Mouse (Mus musculus): ENCODE results near the gene Rnf144a. TPM values are rescaled to one million over a fixed set of nuclear protein-coding genes. Genes with fewer than 3 reads are reported as not detected.

Gene Rnf144a
- total RNA-seq, 1 experiment from 2014 or later = 68.8 TPM

- no peak for ATAC-seq (replicated peaks in 1 of 2; ENCODE audit: insufficient read depth in 1 of 2, low FRiP score in 2 of 2, low TSS enrichment in 1 of 2, low read depth in 1 of 2, poor library complexity in 2 of 2, severe bottlenecking in 2 of 2)
These were observed 27.5 kb downstream of the Rnf144a start for GRCm38 (mm10) chr12:26387523-26387922.

- ATAC-seq (replicated peaks in 1 of 2; ENCODE audit: insufficient read depth in 1 of 2, low FRiP score in 2 of 2, low TSS enrichment in 1 of 2, low read depth in 1 of 2, poor library complexity in 2 of 2, severe bottlenecking in 2 of 2) = no peak
These were observed 28.1 kb downstream of the Rnf144a start for GRCm38 (mm10) chr12:26386947-26387346.

- no peak for ATAC-seq (replicated peaks in 1 of 2; ENCODE audit: insufficient read depth in 1 of 2, low FRiP score in 2 of 2, low TSS enrichment in 1 of 2, low read depth in 1 of 2, poor library complexity in 2 of 2, severe bottlenecking in 2 of 2)
These were observed 28.9 kb downstream of the Rnf144a start for GRCm38 (mm10) chr12:26386189-26386588.

- ATAC-seq (replicated peaks in 1 of 2; ENCODE audit: insufficient read depth in 1 of 2, low FRiP score in 2 of 2, low TSS enrichment in 1 of 2, low read depth in 1 of 2, poor library complexity in 2 of 2, severe bottlenecking in 2 of 2) = no peak
These were observed 29.3 kb downstream of the Rnf144a start for GRCm38 (mm10) chr12:26385735-26386134.

- no peak for ATAC-seq (replicated peaks in 1 of 2; ENCODE audit: insufficient read depth in 1 of 2, low FRiP score in 2 of 2, low TSS enrichment in 1 of 2, low read depth in 1 of 2, poor library complexity in 2 of 2, severe bottlenecking in 2 of 2)
These were observed 33.3 kb downstream of the Rnf144a start for GRCm38 (mm10) chr12:26381730-26382129.

- no peak for ATAC-seq (replicated peaks in 1 of 2; ENCODE audit: insufficient read depth in 1 of 2, low FRiP score in 2 of 2, low TSS enrichment in 1 of 2, low read depth in 1 of 2, poor library complexity in 2 of 2, severe bottlenecking in 2 of 2)
These were observed 35.3 kb downstream of the Rnf144a start for GRCm38 (mm10) chr12:26379797-26380196.

- no peak for ATAC-seq (replicated peaks in 1 of 2; ENCODE audit: insufficient read depth in 1 of 2, low FRiP score in 2 of 2, low TSS enrichment in 1 of 2, low read depth in 1 of 2, poor library complexity in 2 of 2, severe bottlenecking in 2 of 2)
These were observed 37.4 kb downstream of the Rnf144a start for GRCm38 (mm10) chr12:26377691-26378090.

- ATAC-seq (replicated peaks in 1 of 2; ENCODE audit: insufficient read depth in 1 of 2, low FRiP score in 2 of 2, low TSS enrichment in 1 of 2, low read depth in 1 of 2, poor library complexity in 2 of 2, severe bottlenecking in 2 of 2) = no peak
These were observed 38.3 kb downstream of the Rnf144a start for GRCm38 (mm10) chr12:26376541-26377323.

- ATAC-seq (replicated peaks in 1 of 2; ENCODE audit: insufficient read depth in 1 of 2, low FRiP score in 2 of 2, low TSS enrichment in 1 of 2, low read depth in 1 of 2, poor library complexity in 2 of 2, severe bottlenecking in 2 of 2) = no peak
These were observed 41.3 kb downstream of the Rnf144a start for GRCm38 (mm10) chr12:26373721-26374120.

GRCm38 (mm10) chr12:26370004-26370403, 45.0 kb downstream of the Rnf144a start:
- ATAC-seq (replicated peaks in 1 of 2; ENCODE audit: insufficient read depth in 1 of 2, low FRiP score in 2 of 2, low TSS enrichment in 1 of 2, low read depth in 1 of 2, poor library complexity in 2 of 2, severe bottlenecking in 2 of 2) = no peak

GRCm38 (mm10) chr12:26367361-26367760, 47.7 kb downstream of the Rnf144a start:
- ATAC-seq (replicated peaks in 1 of 2; ENCODE audit: insufficient read depth in 1 of 2, low FRiP score in 2 of 2, low TSS enrichment in 1 of 2, low read depth in 1 of 2, poor library complexity in 2 of 2, severe bottlenecking in 2 of 2) = no peak

GRCm38 (mm10) chr12:26366372-26366771, 48.7 kb downstream of the Rnf144a start:
- no peak for ATAC-seq (replicated peaks in 1 of 2; ENCODE audit: insufficient read depth in 1 of 2, low FRiP score in 2 of 2, low TSS enrichment in 1 of 2, low read depth in 1 of 2, poor library complexity in 2 of 2, severe bottlenecking in 2 of 2)

GRCm38 (mm10) chr12:26365531-26366315, 49.3 kb downstream of the Rnf144a start:
- ATAC-seq (replicated peaks in 1 of 2; ENCODE audit: insufficient read depth in 1 of 2, low FRiP score in 2 of 2, low TSS enrichment in 1 of 2, low read depth in 1 of 2, poor library complexity in 2 of 2, severe bottlenecking in 2 of 2) = no peak; a peak in 1 of 4 replicates

GRCm38 (mm10) chr12:26364822-26365221, 50.2 kb downstream of the Rnf144a start:
- no peak for ATAC-seq (replicated peaks in 1 of 2; ENCODE audit: insufficient read depth in 1 of 2, low FRiP score in 2 of 2, low TSS enrichment in 1 of 2, low read depth in 1 of 2, poor library complexity in 2 of 2, severe bottlenecking in 2 of 2)

GRCm38 (mm10) chr12:26360946-26361523, 54.0 kb downstream of the Rnf144a start:
- ATAC-seq (replicated peaks in 1 of 2; ENCODE audit: insufficient read depth in 1 of 2, low FRiP score in 2 of 2, low TSS enrichment in 1 of 2, low read depth in 1 of 2, poor library complexity in 2 of 2, severe bottlenecking in 2 of 2) = no peak

- ATAC-seq (replicated peaks in 1 of 2; ENCODE audit: insufficient read depth in 1 of 2, low FRiP score in 2 of 2, low TSS enrichment in 1 of 2, low read depth in 1 of 2, poor library complexity in 2 of 2, severe bottlenecking in 2 of 2) = no peak
These were observed 55.2 kb downstream of the Rnf144a start for GRCm38 (mm10) chr12:26359817-26360216.

- ATAC-seq (replicated peaks in 1 of 2; ENCODE audit: insufficient read depth in 1 of 2, low FRiP score in 2 of 2, low TSS enrichment in 1 of 2, low read depth in 1 of 2, poor library complexity in 2 of 2, severe bottlenecking in 2 of 2) = no peak
These were observed 55.8 kb downstream of the Rnf144a start for GRCm38 (mm10) chr12:26359241-26359640.

GRCm38 (mm10) chr12:26357246-26357645, 57.8 kb downstream of the Rnf144a start:
- ATAC-seq (replicated peaks in 1 of 2; ENCODE audit: insufficient read depth in 1 of 2, low FRiP score in 2 of 2, low TSS enrichment in 1 of 2, low read depth in 1 of 2, poor library complexity in 2 of 2, severe bottlenecking in 2 of 2) = no peak
